Mouse (Mus musculus): ENCODE data around the gene Gabarapl2.
A peak's percentile ranks its signal among the peaks of the same experiment; 100 is the strongest.

Gene Gabarapl2

GRCm38 (mm10) chr8:111968541-111968940, 28.0 kb downstream of the Gabarapl2 start:
- DNase-seq (ENCODE audit: low read depth): no peak

GRCm38 (mm10) chr8:111968991-111969390, 28.5 kb downstream of the Gabarapl2 start:
- DNase-seq (ENCODE audit: low read depth): no peak

- DNase-seq (ENCODE audit: low read depth): no peak
Measured at GRCm38 (mm10) chr8:111974138-111974537, 33.6 kb downstream of the Gabarapl2 start.

GRCm38 (mm10) chr8:111975706-111976105, 35.2 kb downstream of the Gabarapl2 start:
- DNase-seq (ENCODE audit: low read depth): no peak

DNA sequence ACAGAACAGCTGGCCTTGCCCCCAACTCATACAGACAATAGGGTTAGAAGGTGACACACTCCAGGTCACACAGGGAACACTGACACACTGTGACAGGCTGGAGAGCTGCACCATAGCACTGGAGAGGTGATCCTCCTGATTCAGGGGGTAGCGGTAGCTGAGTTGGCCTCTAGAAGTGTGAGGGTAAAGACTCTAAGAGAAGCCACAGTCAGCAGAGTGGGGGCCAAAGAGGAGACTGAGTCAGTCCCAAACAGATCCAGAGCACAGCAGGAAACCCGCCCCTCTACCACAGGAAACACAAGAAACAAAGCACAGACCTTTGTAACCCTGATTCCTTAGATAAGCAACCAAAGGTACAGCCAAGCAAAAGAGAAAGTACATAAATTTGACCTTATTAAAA, 35.8 kb downstream of the Gabarapl2 start:
- no peak for DNase-seq (ENCODE audit: low read depth)

DNA sequence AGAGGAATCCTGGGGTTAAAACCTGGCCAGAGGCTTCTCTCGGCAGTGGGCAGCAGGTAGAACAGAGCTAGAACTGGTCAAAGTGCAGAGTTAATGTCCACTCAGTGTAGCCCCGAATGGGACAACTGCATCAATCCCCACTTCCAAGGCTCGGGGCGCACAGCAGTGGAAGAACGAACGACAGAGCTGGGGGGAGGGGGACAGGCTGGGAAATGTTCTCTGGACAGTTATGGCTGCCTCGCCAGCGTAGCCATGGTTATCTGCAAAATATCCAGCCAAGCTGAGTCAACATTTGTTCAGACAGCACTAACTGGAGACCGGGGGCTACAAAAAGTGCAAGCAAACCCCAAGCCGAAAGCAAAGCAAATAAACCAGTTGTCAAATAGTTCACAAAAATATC, 37.6 kb downstream of the Gabarapl2 start:
- no peak for DNase-seq (ENCODE audit: low read depth)

GRCm38 (mm10) chr8:111982116-111982515, 41.6 kb downstream of the Gabarapl2 start:
- DNase-seq (ENCODE audit: low read depth): no peak

- no peak for DNase-seq (ENCODE audit: low read depth)
Measured at GRCm38 (mm10) chr8:111984511-111984910, 44.0 kb downstream of the Gabarapl2 start.

DNA sequence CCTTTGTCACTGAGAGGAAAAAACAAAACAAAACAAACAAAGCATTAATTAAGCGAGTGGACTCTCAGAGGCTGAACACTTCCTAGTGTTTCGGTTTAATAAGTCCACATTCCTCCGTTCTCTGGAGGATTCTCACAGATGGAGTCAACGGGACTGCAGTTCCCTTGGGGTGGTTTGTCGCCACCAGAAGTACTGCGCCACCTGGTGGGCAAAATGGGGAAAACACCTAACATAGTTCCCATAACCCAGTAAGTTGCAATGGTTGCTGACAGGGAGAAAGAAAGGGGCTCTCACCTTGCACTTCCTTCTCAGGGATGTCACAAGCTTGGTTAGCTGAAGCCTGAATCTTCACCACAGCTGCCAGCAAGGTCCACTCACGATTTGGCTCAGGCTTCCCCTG, 49.4 kb downstream of the Gabarapl2 start:
- peak; percentile 31 for DNase-seq (ENCODE audit: low read depth)

DNA sequence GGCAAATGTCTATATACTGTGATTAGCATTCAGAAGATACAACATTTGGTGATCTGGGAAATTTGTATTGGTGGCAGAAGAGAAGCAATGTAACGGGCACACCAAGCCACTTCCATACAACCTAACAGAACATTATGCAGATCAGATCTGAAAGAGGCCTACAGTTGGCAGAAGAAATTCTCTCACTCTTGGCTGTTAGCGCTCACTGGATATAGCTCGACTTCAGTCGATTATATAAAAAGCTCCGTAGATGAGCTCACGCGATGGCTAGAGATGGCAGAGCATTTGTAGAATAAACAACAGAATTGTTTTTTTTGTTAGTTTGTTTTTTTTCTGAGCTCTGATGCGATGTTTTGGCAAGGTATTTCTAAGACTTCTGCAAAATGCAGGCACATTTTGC, 50.8 kb downstream of the Gabarapl2 start:
- no peak for DNase-seq (ENCODE audit: low read depth)

GRCm38 (mm10) chr8:111992013-111992702, 51.7 kb downstream of the Gabarapl2 start, which contains the start of gene Adat1:
TSS of gene Adat1 (minus strand) at chr8:111992302.
- peak; percentile 57 for DNase-seq (ENCODE audit: low read depth)

DNA sequence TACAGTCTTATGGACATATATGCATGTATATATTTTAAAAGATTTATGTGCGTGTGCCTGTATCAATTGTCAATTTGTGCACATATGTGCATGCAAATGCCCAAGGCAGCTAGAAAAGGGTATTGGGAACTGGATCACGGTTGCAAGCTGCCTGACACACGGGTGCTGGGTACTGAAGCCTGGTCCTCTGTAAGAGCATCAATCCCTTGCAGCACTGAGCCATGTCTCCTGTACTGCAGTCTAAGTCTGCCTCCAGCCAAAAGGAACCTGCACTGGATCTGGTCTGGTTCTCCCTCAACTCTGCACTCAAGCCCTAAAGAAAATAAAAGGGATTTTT, 52.2 kb downstream of the Gabarapl2 start:
- no peak for DNase-seq (ENCODE audit: low read depth)
